Mouse (Mus musculus): ENCODE measurements around the gene Kcnk7.

DNA sequence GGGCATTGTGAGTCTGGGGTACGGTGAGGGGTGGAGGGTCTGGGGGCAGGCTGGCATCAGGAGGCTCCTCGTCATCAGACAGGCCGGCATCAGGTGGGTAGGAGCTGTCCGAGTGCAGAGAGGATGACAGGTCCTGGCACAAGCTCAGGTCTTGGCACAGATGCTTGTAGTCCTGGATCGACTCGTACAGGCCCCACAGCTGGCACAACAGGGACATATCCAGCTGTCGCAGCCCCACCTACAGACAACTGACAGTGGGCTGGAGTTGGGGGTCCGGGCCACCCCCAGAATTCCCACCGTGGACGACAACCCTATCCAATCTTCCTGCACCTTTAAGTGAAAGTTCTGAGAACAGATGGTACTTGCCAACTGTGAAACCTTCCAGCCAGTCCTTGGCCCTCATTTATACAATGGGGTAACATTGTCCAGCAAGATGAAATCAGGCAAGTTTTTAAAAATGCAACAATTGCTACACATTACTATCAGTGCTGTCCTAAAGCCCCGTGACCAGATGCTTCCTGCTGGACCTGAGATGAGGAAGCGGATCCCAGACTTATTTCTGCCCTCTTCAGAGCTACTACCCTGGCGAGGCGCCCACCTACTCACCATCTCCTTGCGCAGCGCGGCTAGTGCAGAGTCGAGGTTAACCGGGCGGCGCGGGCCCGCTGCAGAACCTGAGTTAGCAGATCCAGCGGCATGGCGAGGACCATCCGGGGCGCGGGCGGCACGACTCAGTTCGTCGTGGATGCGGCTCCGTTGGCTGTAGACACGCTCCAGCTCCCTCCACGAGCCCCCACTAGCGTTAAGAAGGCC lies 24.7 kb downstream of the Kcnk7 start:
- TF ChIP-seq CTCF (IDR thresholded peaks at IDR 0.05; ENCODE audit: borderline replicate concordance, control insufficient read depth, extremely low read depth, insufficient read depth, low read length, poor library complexity) (no peak), POLR2A (IDR thresholded peaks at IDR 0.05; ENCODE audit: control insufficient read depth, extremely low read depth, insufficient read depth, low read length, poor library complexity) (no peak)

Data from thymus, adult 2 months (tissue).